Mouse (Mus musculus): Measurements from ENCODE around the gene Btbd35f13. TPM values are rescaled to one million over a fixed set of nuclear protein-coding genes. Genes with fewer than 3 reads are reported as not detected.
"Not testable (repeated sequence)": the region's sequence is repeated elsewhere in the genome, so short reads cannot be mapped to it uniquely, and the experiment has no call there.

Btbd35f13 gene
- not detected in 2 replicates for polyA plus RNA-seq (2012; ENCODE audit: insufficient read depth, insufficient read length, low replicate concordance, missing spikeins)

DNA sequence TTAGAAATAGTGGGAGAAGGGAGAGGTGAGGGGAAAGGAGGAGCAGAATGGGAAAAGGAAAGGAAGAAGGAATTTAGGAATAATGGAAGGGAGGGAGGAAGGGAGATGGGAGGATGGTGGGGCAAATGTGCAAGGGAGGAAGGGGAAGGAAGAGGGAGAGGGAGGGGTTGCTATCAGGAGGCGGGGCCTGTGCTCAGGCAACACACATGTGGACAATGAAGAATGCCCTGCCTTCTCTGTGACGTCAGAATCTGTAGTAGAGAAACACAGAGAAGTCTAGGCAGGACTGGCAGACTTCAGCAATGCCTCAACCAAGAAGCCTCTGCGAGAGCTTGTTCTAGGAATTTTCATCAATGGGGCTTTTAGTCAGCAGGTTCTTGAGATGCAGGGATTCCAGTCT lies at the start of gene Btbd35f13:
TSS of gene Btbd35f13 (plus strand) at position 301 of the 400 bp plus-strand sequence.
- WGBS, result 83% methylated on average over 2 of the region's 3 CpGs
- not testable (repeated sequence) for H3K4me1 ChIP-seq (ENCODE audit: control insufficient read depth, insufficient read depth, low read length); H3K27ac ChIP-seq (ENCODE audit: insufficient read depth, low read depth, low read length); H3K4me3 ChIP-seq (ENCODE audit: insufficient read depth, low read depth, low read length)

DNA sequence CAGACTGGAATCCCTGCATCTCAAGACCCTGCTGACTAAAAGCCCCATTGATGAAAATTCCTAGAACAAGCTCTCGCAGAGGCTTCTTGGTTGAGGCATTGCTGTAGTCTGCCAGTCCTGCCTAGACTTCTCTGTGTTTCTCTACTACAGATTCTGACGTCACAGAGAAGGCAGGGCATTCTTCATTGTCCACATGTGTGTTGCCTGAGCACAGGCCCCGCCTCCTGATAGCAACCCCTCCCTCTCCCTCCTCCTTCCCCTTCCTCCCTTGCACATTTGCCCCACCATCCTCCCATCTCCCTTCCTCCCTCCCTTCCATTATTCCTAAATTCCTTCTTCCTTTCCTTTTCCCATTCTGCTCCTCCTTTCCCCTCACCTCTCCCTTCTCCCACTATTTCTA lies 45.3 kb downstream of the Btbd35f13 start, which contains the start of gene Btbd35f14:
TSS of gene Btbd35f14 (minus strand) at position 101 of the 400 bp plus-strand sequence.
- not testable (repeated sequence) for H3K27ac ChIP-seq (ENCODE audit: insufficient read depth, low read depth, low read length); H3K4me3 ChIP-seq (ENCODE audit: insufficient read depth, low read depth, low read length); H3K4me1 ChIP-seq (ENCODE audit: control insufficient read depth, insufficient read depth, low read length)
- WGBS, result no CpG with 5 or more reads among the region's 3 CpGs

Other genes with a start within 250 kb of the Btbd35f13 start
- not detected in 2 replicates for gene Btbd35f15, start 79.9 kb upstream of the Btbd35f13 start, polyA plus RNA-seq (2012; ENCODE audit: insufficient read depth, insufficient read length, low replicate concordance, missing spikeins)
- not detected in 2 replicates for gene Btbd35f14, start 45.2 kb downstream of the Btbd35f13 start, polyA plus RNA-seq (2012; ENCODE audit: insufficient read depth, insufficient read length, low replicate concordance, missing spikeins)